Mouse (Mus musculus): ENCODE measurements around the gene Tbx21. TPM values are rescaled to one million over a fixed set of nuclear protein-coding genes. Genes with fewer than 3 reads are reported as not detected.

Tbx21 gene
- polyA plus RNA-seq, 1 experiment: 0.56 TPM

DNA sequence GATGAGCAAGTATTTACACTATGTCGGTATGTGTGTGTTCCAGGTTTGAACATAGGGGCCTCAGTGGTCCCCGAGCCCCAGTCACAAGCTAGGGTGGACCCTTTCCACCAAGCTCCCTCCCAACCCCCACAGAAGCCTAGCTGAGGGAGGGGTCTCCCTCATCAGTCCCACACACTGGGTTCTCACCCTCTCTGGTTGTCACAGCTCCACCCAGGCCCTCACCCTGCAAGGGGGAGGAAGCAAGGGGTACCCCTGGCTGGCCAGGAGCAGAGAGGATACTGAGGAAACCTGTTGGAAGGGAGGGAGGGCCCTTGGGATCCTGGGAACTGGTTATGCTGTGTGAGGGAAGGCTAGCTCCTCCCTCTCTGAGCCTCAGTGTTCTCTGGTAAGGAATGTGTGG, 30.2 kb upstream of the Tbx21 start:
- TF ChIP-seq CTCF (conservative IDR thresholded peaks at IDR 0.05; ENCODE audit: insufficient read depth, insufficient read length, low read depth, low read length): no peak
- no peak for TF ChIP-seq POLR2A (IDR thresholded peaks at IDR 0.05; ENCODE audit: low read depth, low read length)
- Histone ChIP-seq H3K36me3 (ENCODE audit: control insufficient read depth, insufficient read depth, low read length) (no peaks in the 10 kb centered on the region), H3K4me1 (ENCODE audit: control insufficient read depth, insufficient read depth, low read length) (no peaks in the 10 kb centered on the region), H3K27me3 (replicated peaks; ENCODE audit: control insufficient read depth, insufficient read depth, low read length) (no peaks in the 10 kb centered on the region), H3K27ac (ENCODE audit: insufficient read depth, low read depth, low read length) (no peak overlapping the region), H3K4me3 (ENCODE audit: insufficient read depth, low read depth, low read length) (no peak overlapping the region)
- WGBS: 89% methylated on average over 2 of the region's 2 CpGs
- DNase-seq: no peak

DNA sequence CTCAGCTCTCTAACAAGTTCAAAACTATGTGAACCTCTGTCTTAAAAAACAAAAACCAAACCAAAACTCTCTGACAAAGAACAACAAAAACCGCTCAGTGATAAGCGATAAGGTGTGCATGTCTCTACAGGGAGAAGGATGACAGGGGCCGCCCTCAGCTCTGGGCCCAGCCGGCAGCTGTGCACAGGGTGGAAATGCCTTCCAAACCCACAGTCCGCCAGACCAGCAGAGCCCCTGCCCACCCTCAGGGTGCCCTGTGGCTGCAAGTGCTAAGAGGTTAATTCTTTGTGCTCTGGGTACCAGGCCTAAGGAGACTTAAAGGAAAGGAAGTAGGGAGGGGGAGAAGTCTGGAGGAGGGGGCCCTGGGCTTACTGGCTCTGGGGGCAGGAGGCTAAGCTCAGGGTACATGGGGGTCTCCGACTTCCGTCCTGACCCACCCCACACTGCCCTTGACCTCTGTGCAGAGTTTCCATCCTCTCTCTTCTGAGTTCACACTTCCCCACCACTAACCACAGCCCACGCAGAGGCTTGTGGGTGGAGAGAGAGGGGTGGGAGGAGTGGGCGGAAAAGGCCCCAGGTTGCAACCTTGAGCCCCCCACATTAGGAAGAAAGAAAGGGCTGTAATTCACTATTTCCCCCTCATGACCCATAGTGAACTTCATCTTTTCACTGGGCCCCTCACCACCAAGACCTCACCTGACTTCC, 28.2 kb upstream of the Tbx21 start:
- H3K27ac ChIP-seq (ENCODE audit: insufficient read depth, low read depth, low read length): no peak overlapping the region
- no peaks in the 10 kb centered on the region for H3K36me3 ChIP-seq (ENCODE audit: control insufficient read depth, insufficient read depth, low read length)
- WGBS: 75% methylated on average over 9 of the region's 9 CpGs
- no peaks in the 10 kb centered on the region for H3K4me1 ChIP-seq (ENCODE audit: control insufficient read depth, insufficient read depth, low read length)
- no peak for DNase-seq
- no peaks in the 10 kb centered on the region; the same call in 1 of the 2 replicates for H3K27me3 ChIP-seq (replicated peaks; ENCODE audit: control insufficient read depth, insufficient read depth, low read length)
- TF ChIP-seq POLR2A (IDR thresholded peaks at IDR 0.05; ENCODE audit: low read depth, low read length) (no peak), CTCF (conservative IDR thresholded peaks at IDR 0.05; ENCODE audit: insufficient read depth, insufficient read length, low read depth, low read length) (no peak)
- no peak overlapping the region for H3K4me3 ChIP-seq (ENCODE audit: insufficient read depth, low read depth, low read length)

DNA sequence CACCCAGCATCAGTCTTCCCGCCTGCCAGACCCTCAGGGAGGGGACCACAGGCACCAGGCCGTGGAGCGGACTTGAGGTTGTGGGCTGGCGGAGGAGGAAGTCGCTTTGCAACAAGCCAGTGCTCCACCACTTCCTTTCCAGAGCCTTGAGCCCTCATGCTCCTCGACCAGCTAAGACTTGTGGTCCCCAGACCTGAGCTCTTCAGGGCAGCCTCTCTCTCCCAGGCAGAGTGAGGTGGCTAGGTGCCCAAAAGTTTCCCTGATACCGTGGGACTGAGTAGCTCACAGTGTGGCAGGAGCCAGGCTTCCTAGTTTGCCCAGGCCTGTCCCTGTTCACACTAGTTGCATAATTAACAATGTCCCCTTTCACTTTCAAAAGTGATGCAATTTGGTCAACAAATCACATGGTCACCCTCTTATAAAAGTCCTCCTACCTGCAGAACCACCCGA, 27.1 kb upstream of the Tbx21 start:
- Histone ChIP-seq H3K27ac (ENCODE audit: insufficient read depth, low read depth, low read length) (no peak overlapping the region), H3K4me1 (ENCODE audit: control insufficient read depth, insufficient read depth, low read length) (no peaks in the 10 kb centered on the region), H3K4me3 (ENCODE audit: insufficient read depth, low read depth, low read length) (no peak overlapping the region), H3K36me3 (ENCODE audit: control insufficient read depth, insufficient read depth, low read length) (no peaks in the 10 kb centered on the region), H3K27me3 (replicated peaks; ENCODE audit: control insufficient read depth, insufficient read depth, low read length) (no peaks in the 10 kb centered on the region; the same call in 1 of the 2 replicates)
- 60% methylated on average over 8 of the region's 8 CpGs for WGBS
- peak; percentile 28 for DNase-seq
- no peak for TF ChIP-seq CTCF (conservative IDR thresholded peaks at IDR 0.05; ENCODE audit: insufficient read depth, insufficient read length, low read depth, low read length)
- no peak for TF ChIP-seq POLR2A (IDR thresholded peaks at IDR 0.05; ENCODE audit: low read depth, low read length)

DNA sequence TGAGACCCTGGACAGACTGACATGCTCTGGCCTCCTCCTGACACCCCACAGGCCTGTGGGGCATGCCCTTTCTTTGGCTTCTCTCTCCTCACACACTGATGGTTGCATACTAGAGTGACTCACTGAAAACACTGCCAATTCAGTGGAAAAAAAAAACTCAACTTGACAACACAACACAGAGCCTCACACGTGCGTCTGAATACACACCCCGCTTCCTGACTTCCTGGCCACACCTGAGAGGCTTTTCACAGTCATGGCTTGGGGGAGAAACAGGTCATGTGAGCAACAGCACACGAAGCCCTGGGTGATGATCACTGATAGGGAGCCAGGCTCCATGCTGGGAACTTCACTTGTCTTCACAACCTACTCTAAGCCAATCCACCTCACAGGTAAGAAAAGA, 25.7 kb upstream of the Tbx21 start:
- no peaks in the 10 kb centered on the region; the same call in 1 of the 2 replicates for H3K27me3 ChIP-seq (replicated peaks; ENCODE audit: control insufficient read depth, insufficient read depth, low read length)
- TF ChIP-seq CTCF (conservative IDR thresholded peaks at IDR 0.05; ENCODE audit: insufficient read depth, insufficient read length, low read depth, low read length) (no peak), POLR2A (IDR thresholded peaks at IDR 0.05; ENCODE audit: low read depth, low read length) (no peak)
- no peak for DNase-seq
- no peaks in the 10 kb centered on the region for H3K4me1 ChIP-seq (ENCODE audit: control insufficient read depth, insufficient read depth, low read length)
- H3K36me3 ChIP-seq (ENCODE audit: control insufficient read depth, insufficient read depth, low read length): no peaks in the 10 kb centered on the region
- H3K4me3 ChIP-seq (ENCODE audit: insufficient read depth, low read depth, low read length): no peak overlapping the region
- H3K27ac ChIP-seq (ENCODE audit: insufficient read depth, low read depth, low read length): no peak overlapping the region
- 73% methylated on average over 4 of the region's 4 CpGs for WGBS

DNA sequence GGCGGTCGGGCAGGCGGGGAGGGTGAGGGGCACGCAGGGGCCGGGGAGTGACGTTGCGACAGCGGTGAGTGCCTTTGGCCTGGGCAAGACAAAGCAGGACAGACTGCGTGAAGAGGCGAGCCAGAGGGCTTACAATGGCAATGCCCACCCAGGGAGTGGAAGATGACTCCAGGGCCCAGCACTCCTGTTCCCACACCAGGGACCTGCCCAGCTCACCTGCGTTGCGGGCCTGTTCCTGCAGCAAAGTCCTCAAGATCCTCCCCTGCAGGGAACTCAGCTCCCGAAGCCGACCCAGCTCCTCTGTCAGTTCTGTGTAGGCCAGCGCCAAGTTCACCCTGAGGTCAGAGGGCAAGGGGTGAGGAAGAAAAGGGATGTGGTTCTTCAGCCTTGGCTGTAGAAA, 24.1 kb upstream of the Tbx21 start:
- 58% methylated on average over 15 of the region's 15 CpGs for WGBS
- no peaks in the 10 kb centered on the region for H3K4me1 ChIP-seq (ENCODE audit: control insufficient read depth, insufficient read depth, low read length)
- TF ChIP-seq CTCF (conservative IDR thresholded peaks at IDR 0.05; ENCODE audit: insufficient read depth, insufficient read length, low read depth, low read length): no peak
- TF ChIP-seq POLR2A (IDR thresholded peaks at IDR 0.05; ENCODE audit: low read depth, low read length): no peak
- no peak for DNase-seq
- H3K36me3 ChIP-seq (ENCODE audit: control insufficient read depth, insufficient read depth, low read length): no peaks in the 10 kb centered on the region
- H3K27me3 ChIP-seq (replicated peaks; ENCODE audit: control insufficient read depth, insufficient read depth, low read length): no peaks in the 10 kb centered on the region; the same call in 1 of the 2 replicates
- H3K27ac ChIP-seq (ENCODE audit: insufficient read depth, low read depth, low read length): no peak overlapping the region
- peak overlapping the region; percentile 17; the same call in 1 of the 2 replicates for H3K4me3 ChIP-seq (ENCODE audit: insufficient read depth, low read depth, low read length)

DNA sequence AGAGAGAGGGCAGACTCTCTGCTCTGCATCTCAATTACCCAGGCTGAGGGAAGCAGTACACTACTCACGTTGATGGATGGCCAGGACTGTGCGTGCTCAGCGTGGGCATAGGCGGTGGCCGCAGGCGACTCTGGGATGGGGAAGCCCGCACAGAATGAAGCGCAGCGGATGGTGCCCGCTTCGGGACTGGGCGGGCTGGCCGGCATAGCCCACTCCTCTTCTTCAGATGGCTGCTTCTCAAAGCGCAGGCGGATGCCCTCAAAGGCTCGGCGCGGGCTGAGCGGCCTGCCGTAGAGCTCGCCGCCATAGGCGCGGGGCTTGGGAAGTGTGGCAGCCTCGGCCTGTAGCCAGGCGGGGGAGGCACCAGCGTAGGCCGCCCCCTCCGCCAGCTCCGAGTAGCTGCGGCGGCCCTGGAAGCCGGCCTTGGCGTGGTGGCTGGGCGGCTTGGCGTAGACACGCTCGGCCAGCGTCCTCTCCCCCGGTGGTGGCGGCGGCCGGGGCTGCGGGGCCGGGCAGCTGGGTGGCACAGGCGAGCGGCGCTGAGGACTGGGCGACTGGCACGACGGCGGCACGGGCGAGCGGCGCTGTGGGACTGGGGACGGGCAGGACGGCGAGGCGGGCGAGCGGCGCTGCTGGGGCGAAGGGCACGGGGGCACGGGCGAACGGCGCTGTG, 23.6 kb upstream of the Tbx21 start:
- DNase-seq: peak; percentile 38
- Histone ChIP-seq H3K4me3 (ENCODE audit: insufficient read depth, low read depth, low read length) (peak overlapping the region; percentile 17), H3K27me3 (replicated peaks; ENCODE audit: control insufficient read depth, insufficient read depth, low read length) (no peaks in the 10 kb centered on the region; the same call in 1 of the 2 replicates), H3K36me3 (ENCODE audit: control insufficient read depth, insufficient read depth, low read length) (no peaks in the 10 kb centered on the region), H3K27ac (ENCODE audit: insufficient read depth, low read depth, low read length) (no peak overlapping the region), H3K4me1 (ENCODE audit: control insufficient read depth, insufficient read depth, low read length) (no peaks in the 10 kb centered on the region)
- WGBS: 45% methylated on average over 69 of the region's 69 CpGs
- no peak for TF ChIP-seq CTCF (conservative IDR thresholded peaks at IDR 0.05; ENCODE audit: insufficient read depth, insufficient read length, low read depth, low read length)
- no peak for TF ChIP-seq POLR2A (IDR thresholded peaks at IDR 0.05; ENCODE audit: low read depth, low read length)

DNA sequence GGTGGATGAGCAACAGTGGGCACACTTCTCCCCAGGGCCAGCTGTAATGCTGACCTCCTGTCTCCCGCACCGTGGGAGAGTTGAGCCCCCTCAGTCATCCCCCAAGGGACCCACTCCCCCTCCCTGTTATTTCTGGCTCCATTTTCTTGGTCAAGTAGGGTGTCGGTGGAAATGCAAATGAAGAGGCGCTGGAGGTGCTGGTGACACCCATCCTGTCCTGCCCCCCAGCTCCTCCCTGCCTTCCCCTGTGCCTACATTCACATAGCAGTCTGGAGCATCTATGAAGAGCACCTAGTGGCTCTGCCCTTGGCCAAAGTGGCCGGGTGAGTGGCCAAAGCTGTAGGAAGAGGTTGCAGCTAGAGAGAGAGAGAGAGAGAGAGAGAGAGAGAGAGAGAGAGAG, 18.1 kb upstream of the Tbx21 start:
- H3K27me3 ChIP-seq (replicated peaks; ENCODE audit: control insufficient read depth, insufficient read depth, low read length): no peaks in the 10 kb centered on the region
- 52% methylated on average over 5 of the region's 5 CpGs for WGBS
- DNase-seq: no peak

More for the DNA sequence above, 18.1 kb upstream of the Tbx21 start:
- Histone ChIP-seq H3K4me3 (ENCODE audit: insufficient read depth, low read depth, low read length) (no peak overlapping the region), H3K27ac (ENCODE audit: insufficient read depth, low read depth, low read length) (no peak overlapping the region), H3K36me3 (ENCODE audit: control insufficient read depth, insufficient read depth, low read length) (no peaks in the 10 kb centered on the region), H3K4me1 (ENCODE audit: control insufficient read depth, insufficient read depth, low read length) (no peaks in the 10 kb centered on the region)
- no peak for TF ChIP-seq CTCF (conservative IDR thresholded peaks at IDR 0.05; ENCODE audit: insufficient read depth, insufficient read length, low read depth, low read length)
- TF ChIP-seq POLR2A (IDR thresholded peaks at IDR 0.05; ENCODE audit: low read depth, low read length): no peak
